Mouse (Mus musculus) heart, adult 8-10 months (tissue): ENCODE results near the gene Filip1. TPM values are rescaled to one million over a fixed set of nuclear protein-coding genes. Genes with fewer than 3 reads are reported as not detected.

Source experiments
- DNase-seq: peaks from one replicate; pipeline ENCODE4 v3.0.0; 2022; ENCODE audit warnings: low spot score
- total RNA-seq, 4 experiments: library from RNA; stranded (reverse); gene quantifications; 2 replicates each; pipeline ENCODE4 v1.2.4; 2022

Gene Filip1
- total RNA-seq, 4 experiments from 2014 or later = 107 to 134 (median 116) TPM

DNA sequence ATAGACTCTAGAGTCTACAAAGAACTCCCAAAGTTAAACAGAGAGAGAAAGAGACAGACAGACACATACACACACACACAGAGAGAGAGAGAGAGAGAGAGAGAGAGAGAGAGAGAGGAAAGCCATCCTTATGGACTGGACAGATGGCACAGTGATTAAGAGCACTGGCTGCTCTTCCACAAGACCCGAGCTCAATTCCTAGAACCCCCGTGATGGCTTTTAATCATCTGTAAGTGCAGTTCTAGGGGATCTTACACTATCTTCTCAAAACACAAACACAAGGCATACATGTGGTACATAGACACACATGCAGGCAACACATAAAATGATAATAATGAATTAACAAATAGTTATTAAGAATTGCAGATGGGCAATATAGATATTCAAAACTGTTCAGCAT is 64.3 kb downstream of the Filip1 start:
- no peak for DNase-seq

DNA sequence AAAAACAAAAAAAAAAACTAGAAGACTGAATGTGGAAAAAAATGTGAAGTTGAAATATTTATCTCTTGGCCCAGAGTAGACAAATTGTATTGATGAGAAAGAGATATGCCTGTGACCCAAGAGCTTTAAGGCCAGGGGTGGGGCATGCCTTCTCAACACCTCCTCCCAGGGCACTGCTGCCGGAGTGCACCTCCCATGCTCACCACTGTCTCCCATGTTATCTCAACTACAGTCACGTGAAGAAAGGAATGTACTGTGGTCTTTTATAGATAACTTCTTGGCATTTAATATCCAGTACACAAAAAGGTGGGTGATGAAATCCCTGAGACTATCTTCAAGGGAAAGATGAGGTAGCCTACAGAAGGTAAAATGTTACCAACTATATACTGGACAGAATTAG is 64.7 kb downstream of the Filip1 start:
- no peak for DNase-seq

DNA sequence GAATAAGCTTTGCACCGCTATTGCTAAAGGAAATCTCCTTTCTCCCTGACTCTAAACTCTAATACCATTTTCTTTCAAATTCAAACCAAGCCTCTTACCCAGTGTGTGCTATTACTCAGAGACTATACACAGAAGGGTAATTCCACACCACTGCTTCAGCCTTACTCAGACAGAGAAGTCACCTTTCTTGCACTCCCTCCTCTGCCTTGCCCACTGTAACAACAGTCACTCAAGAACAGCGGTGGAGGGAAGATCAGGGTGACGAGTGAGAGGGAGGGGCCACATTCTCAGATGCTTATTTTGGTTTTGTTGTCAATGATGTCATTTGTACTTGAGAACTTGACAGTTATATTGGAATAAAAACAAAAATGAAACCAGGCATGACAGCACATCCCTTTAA is 65.2 kb downstream of the Filip1 start:
- DNase-seq = no peak

DNA sequence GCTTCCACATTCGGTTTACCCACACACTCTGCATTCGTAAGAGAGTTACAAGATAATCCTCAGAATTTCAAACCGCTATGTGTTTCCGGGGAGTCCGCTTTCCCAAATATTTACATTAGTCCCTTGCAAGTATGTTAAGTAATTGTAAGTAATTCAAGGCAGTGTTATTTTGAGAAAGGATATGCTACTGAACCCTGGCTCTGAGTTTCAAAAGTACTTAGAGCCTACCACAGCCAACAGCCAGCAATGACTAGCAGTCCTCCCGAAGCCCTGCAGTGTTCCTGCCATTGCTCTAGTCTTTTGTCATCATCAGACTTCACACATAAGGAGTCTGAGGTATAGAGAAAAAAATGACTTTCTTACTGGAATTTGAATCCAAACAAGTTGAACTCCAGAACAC is 67.8 kb downstream of the Filip1 start:
- DNase-seq = no peak

DNA sequence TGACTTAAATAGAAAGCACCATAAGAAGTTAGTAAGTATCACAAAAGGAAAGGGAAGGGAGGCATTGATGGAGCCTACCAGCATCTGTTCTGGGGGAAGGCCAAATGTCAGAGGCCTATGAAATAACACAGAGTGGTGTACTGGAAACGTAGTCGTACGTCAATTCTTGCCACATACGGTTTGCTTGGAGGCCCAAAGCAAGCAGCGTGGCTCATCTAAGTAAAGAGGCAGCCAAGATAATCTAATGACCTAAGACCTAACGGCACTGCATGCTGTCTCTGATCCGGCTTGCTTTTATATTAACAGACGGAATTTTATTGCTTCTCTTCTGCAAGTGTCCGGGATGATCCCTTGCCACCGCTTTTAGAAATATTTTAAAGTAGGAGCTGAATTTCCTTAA is 68.7 kb downstream of the Filip1 start:
- DNase-seq = no peak

DNA sequence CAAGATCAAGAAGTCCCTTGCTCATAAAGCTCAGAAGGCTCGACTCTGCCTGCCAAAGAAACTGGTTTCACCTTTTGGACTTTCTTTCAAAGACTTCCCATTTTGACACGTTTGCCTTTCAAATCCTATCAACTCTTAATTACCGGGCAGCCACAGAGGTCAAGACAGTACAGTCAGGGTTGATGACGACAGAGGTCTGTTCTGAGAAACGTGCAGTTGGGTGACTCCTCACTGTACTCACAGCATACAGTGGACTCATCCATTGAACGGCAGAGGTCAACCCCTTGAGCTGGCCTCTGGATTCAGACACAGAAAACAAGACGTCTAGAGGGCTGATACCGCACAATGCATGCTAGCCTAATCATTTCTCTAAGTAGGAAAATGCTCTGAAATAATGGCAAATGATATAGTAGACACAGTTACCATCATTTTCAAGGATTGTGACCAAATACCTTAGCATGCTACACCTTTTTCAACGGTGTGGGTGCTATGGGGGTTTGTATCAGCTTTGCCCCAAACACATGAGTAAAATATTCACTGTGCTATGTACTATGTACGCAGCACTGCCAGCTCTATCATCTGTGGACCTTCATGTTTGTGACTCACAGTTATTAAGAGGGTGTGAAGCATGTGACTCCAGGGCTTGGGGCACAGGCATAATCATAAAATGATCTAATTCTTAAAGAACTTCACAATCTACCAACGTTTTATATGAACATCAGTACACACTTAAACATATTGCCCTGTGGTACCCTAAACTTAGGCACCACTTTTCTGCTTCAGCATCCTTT is 74.0 kb downstream of the Filip1 start:
- DNase-seq = no peak

DNA sequence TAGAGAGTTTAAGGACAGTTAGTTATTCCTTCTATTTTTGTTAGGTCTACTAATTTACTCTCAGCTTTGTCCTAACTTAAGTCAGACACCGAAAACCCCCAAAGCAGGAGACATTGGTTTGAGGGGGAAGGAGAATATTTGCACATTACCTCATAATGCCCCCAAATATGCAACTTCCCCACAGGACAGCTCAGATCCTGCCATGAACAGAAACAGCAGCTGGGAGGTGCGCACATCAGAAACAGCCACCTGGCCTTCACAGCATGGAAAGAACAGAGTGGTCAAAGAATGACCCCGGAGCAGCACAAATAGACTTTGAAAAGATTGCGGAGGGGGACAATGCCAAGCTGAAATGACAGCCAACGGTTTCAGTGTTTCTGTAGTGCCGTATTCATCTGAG is 75.1 kb downstream of the Filip1 start:
- DNase-seq = no peak

DNA sequence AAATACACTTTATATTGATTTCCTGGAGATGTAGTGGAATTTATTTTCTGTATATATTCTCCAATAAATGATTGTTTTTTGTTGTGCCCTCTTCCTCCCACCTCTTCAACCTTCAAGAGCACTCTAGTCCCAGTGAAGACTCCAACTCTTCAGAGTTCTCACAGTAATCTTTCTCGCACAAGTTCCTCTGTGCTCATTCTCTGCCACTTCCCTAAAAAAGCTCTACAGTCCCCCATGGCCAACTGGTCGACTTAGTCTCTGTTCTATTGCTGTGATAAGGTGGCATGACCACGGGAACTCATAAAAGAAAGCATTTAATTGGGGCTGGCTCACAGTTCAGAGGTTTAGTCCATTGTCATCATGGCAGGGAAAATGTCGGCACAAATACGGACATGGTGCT is 80.1 kb downstream of the Filip1 start:
- DNase-seq = no peak

DNA sequence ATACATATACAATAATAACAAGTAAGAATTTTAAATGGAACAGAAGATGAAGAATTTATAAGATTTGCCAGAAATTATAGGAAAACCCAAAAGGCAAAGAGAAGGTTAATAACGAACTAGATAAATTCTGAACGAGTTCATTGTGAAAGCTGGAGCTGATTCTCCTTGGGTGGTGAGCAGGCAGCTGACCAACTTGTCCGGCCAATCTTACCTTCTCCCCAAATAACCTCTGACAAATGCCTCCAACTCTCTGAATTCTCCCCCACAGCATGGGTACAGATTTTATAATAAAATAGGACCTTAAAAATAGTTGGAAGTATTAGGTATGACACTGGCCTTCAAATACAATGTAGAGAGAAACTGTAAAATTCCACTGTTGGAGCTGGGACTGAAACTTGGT is 84.6 kb downstream of the Filip1 start:
- DNase-seq = no peak

DNA sequence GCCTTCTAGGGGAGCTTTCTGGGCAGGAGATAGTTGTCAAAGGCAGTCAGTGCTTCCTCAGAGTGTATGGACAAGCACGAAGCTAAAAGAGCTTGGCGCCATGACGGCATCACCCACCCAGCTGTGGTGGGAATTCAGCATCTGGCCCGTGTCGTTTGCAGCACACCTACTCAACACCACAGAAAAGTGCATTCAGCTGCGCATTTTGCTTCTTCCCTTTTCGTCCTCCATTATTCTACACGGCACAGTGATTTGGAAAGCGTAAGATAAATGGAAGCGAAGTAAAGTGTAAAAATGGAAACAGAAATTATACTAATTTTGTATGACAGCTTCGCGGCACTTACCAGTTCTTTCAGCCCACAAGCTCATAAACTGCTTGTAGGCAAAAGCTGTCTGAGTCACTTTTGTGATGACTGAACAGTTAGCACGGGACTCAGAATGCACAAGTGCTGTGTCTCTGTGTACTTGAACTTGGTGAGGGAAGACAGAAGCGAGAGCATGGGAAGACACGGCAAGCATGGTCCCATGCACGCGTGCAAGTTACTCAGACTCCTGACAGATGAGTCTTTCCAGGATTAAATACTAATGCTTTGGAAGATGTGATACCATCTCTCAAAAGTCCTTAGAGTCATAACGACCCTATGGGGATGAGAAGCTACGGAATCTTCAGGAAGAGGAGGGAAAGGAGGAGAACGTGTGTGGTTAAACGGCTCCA is 85.3 kb downstream of the Filip1 start:
- no peak for DNase-seq

DNA sequence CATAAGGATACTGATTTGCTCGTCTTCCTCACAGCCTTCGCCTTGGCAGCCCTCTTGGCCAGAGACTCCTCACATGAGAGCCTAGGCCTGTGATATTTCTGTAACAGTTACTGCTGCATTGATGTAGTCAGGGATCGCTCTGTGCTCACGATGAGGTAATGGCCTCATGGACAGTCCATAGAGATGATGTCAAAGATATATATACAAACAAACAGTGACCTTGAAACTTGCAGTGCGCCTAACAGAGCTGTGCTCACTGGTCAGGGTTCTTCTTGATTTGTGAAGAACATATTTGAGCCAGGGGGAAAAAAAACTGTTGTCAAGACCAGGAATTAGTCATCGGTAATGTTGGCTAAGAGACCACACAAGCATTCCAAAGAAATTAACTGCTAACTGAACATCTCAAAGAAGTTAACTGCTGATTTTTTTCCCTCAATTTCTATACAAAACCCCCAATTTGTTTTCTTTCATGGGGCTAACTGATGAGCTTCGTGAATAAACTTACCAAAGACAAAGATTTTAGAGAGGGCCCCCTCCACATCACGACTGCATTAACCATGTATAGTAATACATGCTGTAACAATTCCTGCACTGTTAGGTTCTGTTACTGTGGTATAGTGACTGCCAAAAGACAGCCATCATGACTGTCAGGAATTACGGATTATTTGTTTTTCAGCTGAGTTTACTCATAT is 86.0 kb downstream of the Filip1 start:
- peak; percentile 74 for DNase-seq

DNA sequence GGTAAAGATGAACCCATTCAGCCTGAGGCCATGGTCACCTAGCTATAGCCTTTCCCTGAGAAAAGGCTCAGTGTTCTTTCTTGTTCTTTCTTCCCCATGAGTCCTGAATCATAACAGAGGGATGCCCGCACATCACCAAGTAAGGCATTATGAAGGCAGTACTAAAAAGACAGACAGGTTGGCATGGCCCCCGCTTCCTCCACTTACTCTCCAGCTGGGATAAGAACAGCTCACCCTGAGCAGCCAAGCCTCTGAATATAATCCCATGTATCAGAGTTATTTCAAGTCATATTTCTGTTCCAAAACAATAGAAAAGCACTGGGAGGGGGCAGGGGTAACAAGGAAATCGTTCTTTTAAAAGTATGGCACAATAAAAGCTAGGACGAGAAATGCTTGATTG is 86.7 kb downstream of the Filip1 start:
- no peak for DNase-seq

DNA sequence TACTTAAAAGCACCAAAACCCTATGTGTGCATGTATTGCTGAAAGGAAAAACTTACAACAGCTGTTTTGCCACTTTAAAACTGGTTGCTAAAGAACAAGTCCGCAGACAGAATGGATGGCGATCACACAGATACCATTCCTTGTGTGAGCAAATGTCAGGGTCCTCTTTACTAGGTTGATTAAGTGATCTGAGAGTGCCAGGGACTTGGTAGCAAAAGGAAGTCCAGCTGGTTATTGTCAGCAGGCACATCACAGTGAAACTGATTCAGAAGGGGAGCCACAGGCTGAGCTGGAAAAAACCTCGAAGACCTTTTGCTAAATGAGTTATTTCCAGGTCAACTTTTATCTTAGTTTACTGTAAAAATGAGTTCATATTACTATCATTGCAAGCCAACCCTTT is 89.4 kb downstream of the Filip1 start:
- DNase-seq = no peak

DNA sequence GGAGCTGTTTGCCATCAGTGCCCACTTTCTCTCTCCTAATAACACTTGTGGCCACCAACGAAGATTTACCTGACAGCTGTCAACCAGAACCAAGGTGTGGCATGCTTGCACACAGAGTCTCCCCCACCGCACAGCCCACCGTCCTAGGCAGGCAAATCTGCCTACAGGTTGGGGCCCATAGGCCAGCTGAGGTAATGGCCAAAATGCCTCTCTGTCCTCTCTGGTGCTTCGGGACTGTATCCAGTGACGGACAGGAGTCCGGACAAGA is 90.2 kb downstream of the Filip1 start:
- no peak for DNase-seq

DNA sequence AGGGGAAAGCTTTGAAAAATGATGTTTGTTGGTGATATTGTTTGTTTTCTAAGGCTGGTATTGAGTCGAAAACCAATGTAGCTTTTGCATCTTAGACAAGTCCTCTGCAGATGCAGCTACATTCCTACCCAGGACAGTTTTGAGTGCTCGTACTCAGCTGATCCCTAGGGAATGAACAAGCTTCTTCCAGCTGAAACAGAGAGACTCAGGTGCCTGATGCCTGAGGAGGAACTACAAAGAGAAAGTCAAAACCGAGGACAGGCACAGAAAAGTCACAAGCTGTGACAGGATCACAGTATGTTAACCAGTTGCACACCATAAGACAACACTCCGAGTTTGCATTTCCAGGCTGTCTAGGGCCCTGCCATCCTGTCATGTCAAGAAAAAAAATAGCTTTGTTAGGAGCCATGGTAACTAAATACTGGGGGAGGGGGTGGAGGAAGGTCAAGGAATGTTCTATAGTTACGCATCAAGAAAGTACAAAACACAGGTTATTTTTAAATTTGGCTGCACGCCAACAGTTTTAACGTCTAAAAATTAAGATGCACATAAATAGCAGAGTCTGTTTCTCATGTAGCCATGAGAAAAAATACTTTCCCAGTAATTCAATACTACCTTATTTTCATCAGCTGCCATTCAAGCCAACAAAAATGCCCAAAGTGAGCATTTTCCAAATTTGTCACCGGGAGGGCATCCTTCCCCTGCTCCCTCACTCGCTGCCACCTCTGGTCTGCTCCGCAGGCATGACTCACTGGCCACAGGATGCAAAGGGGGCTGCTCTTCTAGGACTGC is 90.8 kb downstream of the Filip1 start:
- no peak for DNase-seq

DNA sequence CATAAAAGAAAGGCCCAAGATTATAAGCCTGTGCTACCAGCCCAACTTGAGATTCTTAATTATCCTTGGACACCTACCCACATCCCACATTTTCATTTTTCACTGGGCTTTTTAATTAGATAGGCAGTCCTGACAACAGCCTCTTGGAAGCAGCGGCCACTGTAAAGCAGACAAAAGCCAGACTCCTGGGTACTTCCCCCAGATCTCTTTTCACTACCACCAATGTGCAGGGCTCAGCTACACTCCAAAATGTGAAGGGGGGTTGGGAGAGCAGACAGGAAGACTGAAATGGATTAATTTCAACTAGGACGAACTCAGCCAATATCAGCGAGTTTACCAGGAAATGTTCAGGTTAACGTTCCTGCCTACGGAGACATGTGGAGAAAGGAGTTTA is 92.1 kb downstream of the Filip1 start:
- DNase-seq = no peak

DNA sequence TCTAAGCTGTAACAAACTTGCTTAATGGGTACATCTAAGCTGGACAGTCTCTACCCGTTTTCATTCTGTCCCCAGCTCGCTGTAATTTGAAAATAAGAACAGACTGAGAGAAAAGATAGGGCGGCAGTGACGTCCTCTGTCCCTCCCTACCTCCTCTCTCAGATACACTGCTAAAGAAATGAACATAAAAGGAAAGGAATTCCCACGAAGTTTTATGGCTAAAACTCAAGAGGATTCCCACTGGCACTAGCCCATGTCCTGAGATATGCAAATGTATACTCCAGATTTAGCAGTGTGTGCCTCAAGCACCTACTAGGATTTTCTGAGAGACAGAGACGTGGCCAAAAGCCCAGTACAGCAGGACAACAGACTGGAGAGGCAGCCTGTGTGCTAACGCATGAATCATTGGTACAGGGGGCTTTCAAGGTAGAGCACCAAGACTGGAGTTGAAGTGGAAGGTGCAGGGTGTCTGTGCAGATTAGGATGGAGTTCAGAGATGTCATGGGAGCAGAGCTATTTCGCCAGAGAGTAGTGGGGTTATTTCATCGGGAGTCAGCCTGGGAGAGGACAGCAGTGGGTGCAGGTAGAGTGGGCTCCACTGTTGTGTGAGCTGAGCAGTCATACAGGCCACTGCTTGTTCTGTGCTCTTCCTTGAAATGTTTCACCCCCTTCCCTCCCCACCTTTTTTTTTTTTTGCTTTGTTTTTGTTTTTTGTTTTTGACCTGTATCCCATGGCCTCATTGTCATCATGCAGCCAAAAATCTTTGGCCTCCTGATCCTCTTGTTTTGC is 92.7 kb downstream of the Filip1 start:
- DNase-seq = no peak

DNA sequence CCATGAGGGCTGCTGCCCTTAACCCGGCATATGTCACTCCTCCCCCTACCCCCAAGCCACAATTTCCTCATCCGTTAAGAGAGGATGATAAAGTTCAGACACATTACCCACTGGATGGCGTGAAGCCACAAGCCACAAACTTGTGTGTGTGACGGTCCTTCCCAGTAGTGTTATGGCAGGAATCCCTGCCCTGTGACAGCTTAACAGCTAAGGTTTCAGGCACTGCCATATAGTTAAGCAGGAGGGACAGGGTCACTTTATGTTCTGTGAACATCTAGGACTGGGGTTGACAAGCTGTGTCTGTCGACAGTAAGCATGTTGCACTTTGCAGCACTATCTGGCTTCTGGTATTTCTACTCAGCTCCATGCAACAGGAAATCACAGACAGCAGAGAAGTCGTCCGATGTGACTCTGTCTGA is 93.3 kb downstream of the Filip1 start:
- no peak for DNase-seq

DNA sequence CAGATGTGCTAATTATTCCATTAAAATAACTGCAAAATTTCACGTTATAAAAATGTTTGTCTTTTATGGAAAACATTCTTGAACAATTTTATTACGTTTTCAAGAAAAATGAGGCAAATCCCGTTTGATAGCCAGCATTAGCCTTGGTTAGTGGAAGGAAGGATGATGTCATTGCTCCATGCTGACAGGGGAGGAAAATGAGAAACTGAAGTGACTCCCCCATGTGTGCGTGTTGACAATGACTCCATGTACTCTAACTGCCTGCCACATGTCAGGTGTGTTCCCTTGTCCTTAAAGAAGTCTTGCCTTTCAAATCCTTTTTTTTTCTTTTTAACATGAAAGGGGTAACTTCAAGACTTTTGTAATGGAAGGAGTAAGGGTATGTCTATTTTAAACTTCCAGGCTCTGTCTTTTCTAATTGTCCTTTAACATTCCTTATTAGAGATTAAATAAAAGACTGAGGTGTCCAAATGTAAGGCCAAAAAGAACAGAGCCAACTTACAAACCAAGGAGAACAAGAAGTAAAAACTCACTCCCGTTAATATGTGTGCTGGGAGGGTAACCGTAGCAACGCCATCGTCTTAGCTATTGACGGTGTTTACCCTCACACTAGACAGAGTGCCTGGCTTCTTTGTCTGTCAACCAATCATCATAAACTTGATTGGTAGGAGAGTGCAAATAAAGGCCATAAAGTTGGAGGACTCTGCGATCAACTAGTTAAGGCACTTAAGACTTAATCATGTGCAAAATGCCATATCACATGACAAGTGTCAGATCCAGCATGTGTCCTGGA is 94.1 kb downstream of the Filip1 start:
- no peak for DNase-seq

DNA sequence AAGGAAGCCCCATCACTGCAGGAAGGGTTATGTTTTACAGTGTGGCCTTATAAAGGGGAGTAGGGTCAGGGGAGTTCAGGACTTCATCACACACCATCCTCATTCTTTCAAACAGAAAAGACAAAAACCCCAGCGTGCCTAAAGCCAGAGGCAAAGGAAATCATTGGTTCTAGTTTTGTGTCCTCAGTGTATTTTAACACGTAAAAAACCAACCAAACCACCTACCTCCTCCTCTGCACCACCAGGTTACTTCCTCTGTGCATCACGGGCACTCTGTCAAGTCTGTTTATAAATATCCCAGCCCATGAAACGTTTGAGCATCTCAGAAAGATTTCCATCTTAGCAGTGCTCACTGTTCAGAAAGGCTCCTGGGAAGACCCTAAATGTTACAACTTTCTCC is 98.4 kb downstream of the Filip1 start:
- DNase-seq = no peak

DNA sequence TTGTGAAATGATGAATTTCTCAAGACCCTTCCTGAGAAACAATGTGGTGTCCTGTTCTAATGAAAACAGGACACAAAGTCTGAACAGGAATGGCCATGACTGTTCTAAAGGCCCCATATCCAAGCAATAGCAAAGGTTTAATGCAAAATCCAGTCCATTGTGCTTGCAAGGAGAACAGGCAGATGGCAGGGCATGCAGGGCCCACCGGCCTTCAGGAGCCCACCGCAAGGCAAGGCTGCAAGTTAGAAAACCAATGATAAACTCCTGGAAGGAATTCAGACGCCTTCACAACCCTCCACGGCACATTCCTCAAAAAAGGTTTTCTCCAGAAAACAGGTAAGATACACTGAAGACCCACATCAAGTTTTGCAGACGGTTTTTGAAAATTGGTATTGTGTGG is 99.7 kb downstream of the Filip1 start:
- no peak for DNase-seq
